Mouse (Mus musculus) mouse embryonic stem cell (cell line): ENCODE measurements at regions not wholly inside any gene's neighbourhood (a gene's known extent, or its start where the extent isn't known, plus 50 kb on each side); places are given as distances from the start of the nearest gene placed in this dataset.

ENCODE experiments used
- in situ Hi-C, 2 experiments: fragments of 300-500 bp; cut with MboI; formaldehyde crosslinking; loops; 1 replicate in 1 of 2; 3 replicates in 1 of 2; pipeline ENCODE4 v1.14.3; 2019 to 2020; ENCODE audit warnings: low sequenced_read_pairs in 2 of 2, low pct_unique_long_range_greater_than_20kb in 1 of 2, mixed read lengths in 1 of 2; ENCODE audit not compliant: unreplicated experiment in 1 of 2

DNA sequence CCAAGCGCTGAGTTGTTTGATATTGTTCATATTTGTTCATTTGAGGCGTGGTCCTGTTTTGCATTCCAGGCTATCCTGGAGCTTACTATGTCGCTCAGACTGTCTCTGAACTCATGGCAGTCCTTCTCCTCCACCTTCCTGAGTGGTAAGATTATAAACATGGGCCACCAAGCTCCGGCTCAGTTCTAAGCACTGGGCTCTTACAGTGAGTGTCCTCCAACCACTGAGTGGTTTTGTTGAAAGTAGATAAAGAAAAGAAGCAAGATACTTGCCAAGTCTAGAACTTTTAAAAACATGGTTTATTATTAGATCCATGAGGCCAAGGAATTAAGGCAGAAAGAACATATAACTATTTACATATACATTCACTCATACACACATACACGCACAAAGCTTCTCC is 448.7 kb upstream of the Mki67 start:
- in situ Hi-C loops: no loop called here

DNA sequence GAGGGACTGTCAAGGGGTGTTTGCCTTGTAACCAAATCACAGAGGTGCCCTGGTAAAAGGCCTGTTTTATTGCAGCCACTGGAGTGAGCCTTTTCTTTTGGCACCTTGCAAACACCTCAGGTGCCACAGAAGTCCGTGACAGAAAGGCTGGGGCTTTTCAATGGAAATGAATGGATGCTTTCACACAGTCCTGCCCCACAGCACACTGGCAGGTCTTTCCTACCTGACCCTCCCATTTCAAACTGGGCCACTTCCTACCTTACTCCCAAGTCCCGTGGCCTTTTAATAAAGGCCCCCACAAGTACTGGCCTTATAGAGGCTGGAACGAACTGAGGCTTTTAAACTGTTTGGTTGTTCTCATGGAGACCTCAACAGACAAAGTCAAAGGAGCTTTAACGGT is 453.1 kb upstream of the Mki67 start:
- in situ Hi-C loops: no loop called here

DNA sequence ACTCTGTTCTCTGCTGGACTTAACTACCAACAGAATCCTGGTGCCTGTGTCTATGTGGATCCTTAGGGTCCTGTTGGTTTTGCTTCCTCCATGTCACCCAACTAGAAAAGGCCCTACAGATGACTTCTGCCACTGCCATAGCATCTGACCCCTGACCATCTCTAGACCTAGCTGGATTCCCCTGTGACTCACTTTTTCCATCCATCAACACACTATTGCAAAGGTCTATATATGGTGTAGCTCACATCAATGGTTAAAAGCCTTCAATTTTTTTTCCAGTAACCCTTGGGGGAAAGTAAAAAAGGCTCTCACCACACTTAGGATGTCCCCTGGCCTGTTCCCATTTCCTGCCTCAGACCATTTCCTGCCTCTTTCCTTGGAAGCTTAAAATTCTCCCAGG is 460.2 kb upstream of the Mki67 start:
- in situ Hi-C loops: no loop called here

DNA sequence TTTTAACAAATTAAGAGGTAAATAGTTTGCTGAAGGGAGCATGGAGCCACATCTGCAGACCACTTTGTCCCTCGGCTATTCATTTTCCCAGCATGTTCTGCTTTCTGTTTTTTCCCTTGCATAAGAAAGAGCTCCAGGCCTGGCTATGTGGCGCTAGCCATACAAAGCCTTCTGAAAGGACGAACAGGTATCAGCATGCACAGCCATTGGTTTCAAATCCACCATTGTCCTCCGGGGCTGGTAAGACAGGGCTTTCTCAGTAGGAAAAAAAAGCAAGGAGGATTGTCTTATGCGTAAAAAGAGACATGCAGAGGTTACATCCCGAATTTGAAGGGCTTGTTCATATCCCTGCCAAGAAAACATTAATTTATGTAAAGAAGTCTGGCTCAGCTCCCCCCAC is 464.8 kb upstream of the Mki67 start:
- in situ Hi-C loops: no loop called here

DNA sequence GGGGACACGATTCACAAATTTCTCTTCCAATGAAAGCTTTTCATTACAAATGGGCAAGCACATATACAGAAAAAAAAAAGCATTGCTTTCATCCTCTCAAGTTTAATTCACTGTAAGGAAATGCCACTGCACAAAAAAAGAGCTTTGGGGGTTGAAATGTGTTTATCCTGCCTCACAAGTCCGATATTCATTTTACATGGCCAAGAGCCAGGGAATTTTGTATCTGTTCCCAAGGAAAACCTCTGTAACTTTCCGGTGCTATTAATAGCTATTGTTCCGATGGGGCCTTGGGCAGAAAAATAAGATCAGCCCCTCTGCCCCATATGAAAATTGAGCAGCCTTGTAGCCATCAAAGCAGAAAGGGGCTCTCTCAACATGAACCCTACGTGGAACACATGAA is 465.9 kb upstream of the Mki67 start:
- in situ Hi-C loops: no loop called here

DNA sequence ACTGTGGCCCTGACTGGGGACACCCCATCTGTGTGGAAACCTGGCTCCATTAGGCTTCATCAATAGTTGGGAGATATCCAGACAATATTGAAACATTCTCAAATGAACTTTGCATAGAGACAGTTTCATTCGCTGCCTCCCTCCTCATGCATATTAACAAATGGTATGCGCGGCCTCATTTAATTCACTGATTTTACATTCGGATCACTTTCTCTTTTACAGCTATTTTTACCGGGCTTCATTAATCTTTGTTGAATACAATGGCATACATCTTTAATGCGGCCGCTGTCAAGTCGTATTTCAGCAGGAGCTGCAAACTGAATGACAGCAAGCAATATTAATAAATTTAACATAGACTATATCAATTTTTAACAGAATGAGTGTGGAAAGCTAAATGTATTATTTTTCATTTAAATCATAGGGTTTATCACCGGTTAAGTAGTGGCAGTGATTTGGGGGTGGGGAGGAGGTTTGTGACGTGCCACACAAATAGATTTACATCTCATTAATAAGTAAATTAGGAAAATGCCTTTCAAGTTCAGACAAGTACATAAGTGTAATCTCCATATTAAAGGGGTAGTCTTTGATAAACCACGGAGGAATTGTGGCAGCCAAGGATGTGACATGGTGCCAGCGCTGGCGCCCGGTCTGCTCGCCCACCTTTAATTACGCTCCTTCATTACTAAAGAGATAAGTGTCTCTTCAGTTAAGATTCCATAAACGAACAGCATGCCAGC is 480.4 kb upstream of the Mki67 start:
- in situ Hi-C loops: no loop called here

DNA sequence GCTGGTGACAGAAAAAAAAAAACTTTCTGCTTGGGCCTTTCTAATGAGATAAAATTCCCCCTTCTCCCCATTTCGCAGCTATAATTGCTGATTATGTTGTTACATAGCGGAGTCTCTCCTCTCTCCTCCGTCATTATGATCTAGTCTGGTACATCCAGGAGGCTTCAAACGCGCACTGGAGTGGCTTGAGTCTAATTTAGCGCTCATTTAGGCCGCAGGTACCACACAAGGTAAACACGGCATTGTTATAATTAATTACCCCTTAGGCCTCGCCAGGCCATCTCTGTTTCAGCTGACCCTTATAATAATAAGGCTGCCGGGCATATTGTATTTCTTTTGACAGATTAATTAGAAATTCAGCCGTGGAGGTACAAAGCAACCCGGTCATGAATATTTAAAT is 492.7 kb upstream of the Mki67 start:
- in situ Hi-C loops: no loop called here

DNA sequence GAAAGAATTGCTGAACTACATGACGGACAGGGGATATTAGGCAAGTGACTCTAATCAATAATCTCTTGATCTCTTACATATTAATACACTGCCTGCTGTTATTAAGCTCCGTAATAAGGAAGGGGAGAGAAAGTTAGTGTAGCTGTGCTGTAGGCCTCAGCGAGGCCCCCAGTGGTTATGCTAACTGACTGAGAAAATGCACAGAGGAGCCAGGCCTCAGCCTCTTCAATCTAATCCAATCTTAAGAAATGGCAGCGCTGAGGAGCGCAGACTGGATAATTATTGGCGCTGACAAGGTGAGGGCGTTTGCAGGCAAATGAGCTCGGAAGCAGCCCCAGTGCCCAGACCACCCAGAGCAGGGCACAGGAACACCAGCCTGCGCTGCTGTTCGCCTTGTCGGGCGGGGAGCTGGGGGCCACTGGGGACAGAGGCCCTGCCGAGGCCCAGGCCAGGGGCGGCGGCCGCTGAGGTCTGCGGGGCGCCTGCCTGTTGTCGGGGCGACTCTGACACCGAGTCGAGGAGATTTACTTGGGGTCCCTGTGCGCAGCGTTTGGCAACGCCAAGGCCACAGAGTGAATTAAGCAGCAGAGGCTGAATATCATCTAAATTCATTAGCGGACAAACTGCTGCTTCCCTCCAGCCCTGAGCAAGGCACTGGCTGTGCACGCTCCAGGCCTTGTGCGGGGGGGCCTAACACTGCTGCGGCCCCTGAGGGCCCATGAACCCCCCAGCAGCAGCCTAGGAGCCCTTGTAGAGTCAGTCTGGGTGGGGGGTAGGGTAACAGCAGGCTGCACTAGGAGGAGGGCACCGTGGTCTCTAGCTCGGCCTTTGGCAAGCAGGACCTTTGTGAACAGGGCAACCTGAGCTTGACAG is 493.4 kb upstream of the Mki67 start:
- in situ Hi-C loops: no loop called here

DNA sequence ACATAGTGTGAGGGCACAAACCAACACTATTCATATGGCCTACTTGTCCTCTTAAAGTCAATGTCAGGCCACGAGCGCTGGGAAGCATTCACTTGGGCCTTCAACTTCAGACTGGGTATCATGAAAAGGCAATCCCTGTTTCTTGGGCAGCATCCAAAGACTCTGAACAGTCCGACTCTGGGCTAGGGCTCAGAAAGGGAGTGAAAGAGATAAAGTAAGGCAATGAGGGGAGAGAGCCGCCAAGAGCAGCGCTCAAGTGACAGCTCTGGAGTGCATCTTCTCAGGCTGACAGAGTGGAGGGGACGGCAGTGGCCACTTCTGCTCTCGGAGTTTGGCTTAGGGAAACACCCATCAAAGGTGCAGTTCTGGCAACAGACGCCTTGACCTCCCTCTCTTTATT is 496.3 kb upstream of the Mki67 start:
- in situ Hi-C loops: no loop called here

DNA sequence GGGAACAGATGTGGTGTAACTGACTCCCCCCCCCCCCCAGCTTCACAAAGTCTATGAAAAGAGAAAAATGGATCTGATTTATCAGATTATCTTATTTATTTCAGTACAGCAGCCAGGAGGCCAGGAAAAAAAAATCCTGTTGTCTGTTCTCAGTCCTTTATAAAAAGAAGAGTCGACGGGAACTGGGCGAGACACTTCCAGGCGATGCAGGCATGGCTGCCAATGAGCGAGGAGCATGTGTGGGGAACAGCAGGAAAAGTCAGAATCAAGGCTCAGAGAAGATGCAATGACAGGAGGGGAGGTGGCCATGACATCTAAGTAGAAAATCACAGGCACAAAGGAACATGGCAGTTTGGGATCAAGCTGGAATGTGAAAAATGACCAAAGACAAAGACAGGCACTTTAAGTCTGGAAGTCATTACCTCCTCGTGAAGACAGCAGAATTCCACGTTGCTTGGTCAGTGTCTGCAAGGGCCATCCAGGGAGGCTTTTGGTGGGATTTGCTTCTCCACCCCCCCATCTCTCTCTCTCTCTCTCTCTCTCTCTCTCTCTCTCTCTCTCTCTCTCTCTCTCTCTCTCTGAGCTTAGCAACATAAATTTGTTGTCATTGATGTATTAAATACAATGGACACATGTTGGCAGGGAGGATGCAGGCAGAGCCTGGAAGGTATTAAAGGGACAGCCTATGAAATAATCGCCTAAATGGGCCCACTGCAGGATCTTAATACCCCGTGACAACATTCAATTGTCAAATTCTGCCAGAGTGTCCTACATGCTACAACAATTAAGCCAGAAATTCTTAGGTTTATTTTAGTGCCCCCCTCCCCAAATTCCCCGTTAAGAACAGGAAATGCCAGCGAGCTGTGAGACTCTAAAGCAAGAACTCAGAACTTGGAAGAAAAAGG is 497.1 kb upstream of the Mki67 start:
- in situ Hi-C loops: no loop called here

DNA sequence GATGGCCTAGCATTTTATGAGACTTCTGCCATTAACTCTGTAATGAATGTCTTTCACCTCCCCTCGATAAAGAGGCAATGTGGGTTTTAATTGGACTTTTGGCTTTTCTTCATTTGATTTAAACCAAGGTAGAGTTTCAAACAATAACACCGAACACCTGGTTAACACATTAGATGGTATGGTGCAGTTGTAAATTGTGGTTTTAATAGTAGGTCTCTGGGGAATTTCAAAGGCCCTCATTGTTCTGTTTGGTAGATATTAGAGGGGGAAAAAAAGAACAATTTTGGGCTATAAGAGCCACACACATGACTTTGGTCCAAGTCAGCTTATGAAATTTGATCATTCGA is 497.8 kb upstream of the Mki67 start:
- in situ Hi-C loops: no loop called here

DNA sequence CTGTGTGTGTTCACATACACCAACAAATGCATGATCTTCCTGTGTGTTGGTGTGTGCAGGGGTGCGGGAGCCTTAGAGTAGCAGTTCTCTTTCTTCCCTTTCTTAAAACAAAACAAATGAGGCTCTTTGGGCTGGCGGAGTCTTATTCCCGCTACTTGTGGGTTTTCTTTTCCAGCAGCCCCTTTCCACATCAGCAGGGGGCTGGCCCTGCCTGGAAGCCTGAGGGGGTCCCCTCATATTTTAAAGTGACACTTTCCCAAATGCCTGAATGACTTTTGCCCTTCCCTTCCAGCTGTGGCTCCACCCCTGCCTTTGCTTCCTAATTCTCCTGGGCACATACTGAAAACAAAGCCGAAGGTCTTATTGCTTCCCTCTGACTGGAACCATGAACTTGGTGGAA is 498.3 kb upstream of the Mki67 start:
- in situ Hi-C loops: no loop called here

DNA sequence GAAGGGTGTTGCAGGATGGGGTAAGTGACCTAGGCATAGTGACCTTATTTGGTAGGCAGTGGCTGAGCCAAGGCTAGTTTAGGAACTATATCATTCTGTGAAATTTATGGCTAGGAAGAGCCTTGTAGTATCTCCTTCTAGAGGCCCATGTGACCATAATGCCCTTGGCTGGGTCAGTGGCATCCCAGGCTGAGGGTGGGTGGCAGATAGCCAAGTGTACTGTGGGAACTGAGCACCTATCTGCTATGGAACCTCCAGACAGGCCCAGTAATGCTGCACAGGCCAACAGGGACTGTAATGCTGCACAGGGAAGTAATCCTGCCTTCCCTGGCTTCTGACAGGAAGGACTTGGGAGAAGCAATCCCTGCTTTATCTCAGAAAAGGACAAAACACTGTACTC is 500.6 kb upstream of the Mki67 start:
- in situ Hi-C loops: no loop called here

DNA sequence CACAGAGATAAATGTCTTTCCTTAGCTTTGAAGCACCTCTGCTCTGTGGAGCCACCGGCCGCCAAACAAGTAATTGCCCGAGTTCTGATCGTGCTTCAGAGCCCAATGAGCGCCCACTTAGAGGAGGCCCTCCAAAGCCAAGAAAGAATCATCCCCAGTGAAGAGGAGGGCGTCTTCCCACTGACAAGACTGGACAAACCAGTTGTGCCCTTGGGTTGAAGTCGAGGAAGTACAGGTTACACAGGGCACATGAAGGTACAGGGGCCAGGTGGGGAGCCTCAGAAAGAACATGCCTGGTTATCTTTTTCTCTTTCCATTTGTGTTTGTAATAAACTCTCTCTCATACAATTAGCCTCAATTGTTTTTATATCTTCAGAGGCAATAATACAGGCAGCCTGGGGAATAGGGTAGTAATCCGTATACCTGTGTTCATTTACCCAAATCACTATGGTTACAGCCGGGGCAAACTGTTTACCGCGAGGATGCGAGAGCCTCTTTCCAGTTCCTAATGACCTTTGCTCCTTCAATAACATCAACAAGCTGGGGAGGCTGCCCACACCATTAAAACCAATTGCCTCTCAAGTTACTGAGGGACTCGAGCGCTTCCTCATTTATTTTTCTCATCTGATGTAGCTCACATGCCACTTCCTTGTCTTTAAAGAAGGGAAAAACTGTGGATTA is 503.5 kb upstream of the Mki67 start:
- in situ Hi-C loops: no loop called here

DNA sequence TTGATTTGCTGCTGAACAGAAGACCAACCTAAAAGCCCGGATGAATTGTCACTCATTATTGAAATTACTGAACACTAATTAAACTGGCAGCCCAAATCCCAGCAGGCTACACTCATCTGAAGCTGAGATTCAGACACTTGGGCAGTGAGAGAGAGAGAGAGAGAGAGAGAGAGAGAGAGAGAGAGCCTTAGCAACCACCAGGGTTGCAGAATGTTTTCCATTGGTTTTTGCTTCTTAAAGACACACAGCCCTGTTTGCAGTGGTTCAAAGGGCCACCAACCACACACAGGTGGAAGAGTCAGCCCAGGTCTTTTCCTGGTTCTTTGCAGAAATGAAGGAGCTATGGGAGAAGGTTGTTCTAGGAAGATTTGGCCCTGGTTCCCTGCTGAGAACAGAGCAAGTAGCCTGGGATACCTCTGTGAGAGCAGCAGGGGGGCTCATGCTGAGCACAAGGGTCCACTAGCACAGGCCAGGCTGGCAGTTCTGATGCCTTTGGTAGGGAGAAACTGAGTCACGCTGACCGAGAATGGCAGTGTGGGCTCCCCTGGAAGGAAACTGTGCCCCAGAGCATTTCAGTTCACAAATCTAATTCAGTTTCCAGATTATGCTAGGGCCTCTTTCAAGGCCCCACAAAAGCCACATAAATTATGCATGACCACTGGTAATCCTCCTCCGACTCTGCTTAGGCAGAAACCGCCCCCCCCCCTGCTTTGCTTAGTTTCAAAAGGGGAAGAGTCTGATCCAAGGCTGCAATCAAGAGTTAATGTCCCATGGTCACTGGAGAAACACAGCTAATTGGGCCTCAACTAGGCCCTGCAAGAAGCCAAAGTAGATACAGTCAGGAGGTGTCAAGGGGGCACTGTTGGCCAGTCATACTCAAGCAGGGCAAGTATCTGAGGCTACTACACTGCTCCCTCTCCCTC is 504.3 kb upstream of the Mki67 start:
- in situ Hi-C loops: no loop called here

DNA sequence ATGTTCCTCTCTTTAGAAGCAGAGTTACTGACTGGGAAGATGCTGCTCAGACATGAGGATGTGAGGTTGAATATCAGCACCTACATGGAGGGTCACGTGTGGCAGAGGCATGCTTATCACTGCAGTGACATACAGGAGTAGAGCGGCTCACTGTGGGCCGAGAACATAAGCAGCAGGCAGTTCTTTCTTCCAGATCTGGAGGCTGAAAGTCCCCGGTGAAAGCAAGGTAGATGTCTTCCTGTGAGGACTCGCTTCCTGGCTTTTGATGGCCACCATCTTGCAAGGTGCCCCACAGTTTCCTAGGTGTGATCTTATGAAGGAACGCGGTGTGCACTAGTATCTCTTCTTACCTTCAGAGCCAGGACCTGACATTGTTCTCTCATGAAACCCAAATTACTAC is 505.5 kb upstream of the Mki67 start:
- in situ Hi-C loops: no loop called here

DNA sequence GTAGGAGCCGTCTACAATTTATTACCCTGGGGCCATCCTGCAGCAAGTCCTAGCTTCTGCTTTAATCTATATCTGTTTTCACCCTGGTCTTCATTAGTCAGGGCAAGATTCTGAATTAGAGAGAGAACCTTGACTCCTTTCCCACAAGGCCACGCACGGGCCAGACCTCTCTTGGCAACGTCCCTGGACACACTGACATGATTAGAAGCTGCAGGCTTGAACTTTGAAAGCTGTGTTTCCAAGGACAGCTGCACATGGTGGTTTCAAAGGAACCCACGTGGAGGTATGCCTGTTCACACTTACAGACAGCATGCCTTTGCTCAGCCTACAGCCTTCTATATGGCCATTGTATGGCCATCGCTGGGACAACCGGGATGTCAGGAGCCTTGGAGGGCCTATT is 509.9 kb upstream of the Mki67 start:
- in situ Hi-C loops: no loop called here

DNA sequence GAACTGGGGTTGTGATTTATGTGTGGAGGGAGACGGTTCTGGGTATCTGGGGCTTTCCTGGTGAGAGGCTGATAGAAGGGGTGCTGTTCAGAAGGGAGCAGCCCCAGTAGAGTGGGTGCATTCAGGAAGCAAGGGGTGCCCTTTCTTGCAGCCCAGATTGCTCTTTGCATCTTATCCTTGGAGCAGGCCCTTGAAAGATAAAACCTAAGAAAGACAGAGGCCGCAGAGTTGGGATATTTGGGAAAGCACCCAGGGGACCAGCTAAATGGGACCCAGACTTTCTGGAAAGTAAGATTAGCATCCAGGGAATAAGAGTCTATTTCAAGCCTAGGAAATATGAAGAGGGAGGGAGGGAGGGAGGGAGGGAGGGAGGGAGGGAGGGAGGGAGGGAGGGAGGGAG is 512.2 kb upstream of the Mki67 start:
- in situ Hi-C loops: no loop called here
